Mouse (Mus musculus): ENCODE measurements around the gene Opn3. TPM values are rescaled to one million over a fixed set of nuclear protein-coding genes. Genes with fewer than 3 reads are reported as not detected.

Gene Opn3
- polyA plus RNA-seq, 1 experiment from 2014 or later: 7.7 TPM

- Histone ChIP-seq H3K27me3 (no peaks in the 10 kb centered on the region), H3K9me3 (no peaks in the 10 kb centered on the region), H3K4me2 (no peak overlapping the region), H3K36me3 (replicated peaks) (peaks cover 8% of the 10 kb centered on the region; the same call in 1 of the 2 replicates), H3K4me1 (peaks cover 10% of the 10 kb centered on the region), H3K4me3 (replicated peaks) (no peak overlapping the region), H3K9ac (no peak overlapping the region), H3K27ac (no peak overlapping the region)
- 90% methylated on average over 6 of the region's 6 CpGs for WGBS
- no peak for ATAC-seq (ENCODE audit: low FRiP score)
Observed at GRCm38 (mm10) chr1:175623656-175624055, 68.9 kb downstream of the Opn3 start.

DNA sequence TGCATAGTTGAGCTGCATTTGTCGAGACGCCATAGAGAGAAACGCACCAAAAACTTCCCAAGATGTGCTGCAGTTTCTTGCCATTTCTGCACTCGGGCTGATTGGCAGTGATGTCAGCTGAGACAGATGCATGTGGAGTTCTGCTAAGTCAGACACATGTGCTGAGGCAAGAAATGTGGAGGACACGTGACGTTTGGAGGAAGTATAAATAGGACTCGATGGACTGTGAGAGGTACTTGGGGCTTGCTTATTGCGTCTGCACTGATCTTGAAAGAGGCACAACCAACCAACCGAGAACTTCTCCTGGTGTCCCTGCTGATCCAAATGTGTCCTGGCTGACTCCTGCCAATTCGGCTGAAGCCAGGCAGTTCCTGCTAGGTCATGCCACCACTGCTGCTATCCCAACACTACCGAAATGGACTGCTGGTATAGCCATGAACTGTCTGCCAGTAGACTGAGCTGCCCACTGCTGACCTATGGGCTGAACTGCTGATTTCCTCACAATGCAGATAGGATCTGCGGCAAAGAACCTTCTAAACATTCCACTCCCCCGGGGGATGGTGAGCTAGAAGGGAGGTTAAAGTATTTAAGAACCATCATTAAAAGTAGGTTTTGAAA is 72.7 kb downstream of the Opn3 start, which contains the start of gene Kmo:
Gene Kmo, plus strand, starts transcription at position 568 of the 618 bp plus-strand sequence.
- 92% methylated on average over 13 of the region's 13 CpGs for WGBS
- no peaks in the 10 kb centered on the region for H3K9me3 ChIP-seq
- H3K4me1 ChIP-seq: peaks cover 9% of the 10 kb centered on the region
- no peak within 1 kb of the TSS for H3K4me2 ChIP-seq
- H3K4me3 ChIP-seq (replicated peaks): no peak within 1 kb of the TSS
- no peaks in the 10 kb centered on the region for H3K27me3 ChIP-seq
- no peak within 1 kb of the TSS for H3K27ac ChIP-seq
- no peak within 1 kb of the TSS for H3K9ac ChIP-seq
- peaks cover 38% of the 10 kb centered on the region for H3K36me3 ChIP-seq (replicated peaks)
- ATAC-seq (ENCODE audit: low FRiP score): no peak

DNA sequence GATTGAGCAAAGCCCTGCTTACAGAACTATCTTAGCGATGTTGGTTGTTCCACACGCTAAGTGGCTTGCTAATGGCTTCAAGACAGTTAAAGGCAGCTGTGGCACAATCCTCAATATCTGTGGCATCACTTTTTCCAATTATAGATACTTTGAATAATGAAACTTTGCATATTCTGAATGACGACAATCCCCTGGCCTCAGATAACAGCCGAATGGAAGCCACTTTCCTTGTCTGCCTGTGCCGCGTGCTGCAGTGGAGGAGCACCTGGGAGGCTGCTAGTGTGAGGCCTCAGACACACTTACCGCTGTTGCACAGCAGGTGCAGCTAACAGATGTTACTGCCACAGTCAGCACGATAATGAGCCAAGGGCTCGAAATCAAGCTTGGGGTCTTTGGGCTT is 77.6 kb downstream of the Opn3 start:
- H3K27ac ChIP-seq: no peak overlapping the region
- H3K4me1 ChIP-seq: no peaks in the 10 kb centered on the region
- peaks cover 66% of the 10 kb centered on the region for H3K36me3 ChIP-seq (replicated peaks)
- H3K4me2 ChIP-seq: no peak overlapping the region
- ATAC-seq (ENCODE audit: low FRiP score): no peak
- no peak overlapping the region for H3K4me3 ChIP-seq (replicated peaks)
- H3K9ac ChIP-seq: no peak overlapping the region
- H3K27me3 ChIP-seq: no peaks in the 10 kb centered on the region
- no peaks in the 10 kb centered on the region for H3K9me3 ChIP-seq
- 94% methylated on average over 9 of the region's 9 CpGs for WGBS

Other genes with a start within 250 kb of the Opn3 start
- 6.6 and 7.2 TPM in 2 replicates for gene Rgs7, start 200.3 kb downstream of the Opn3 start, polyA plus RNA-seq (2016; fragmentation: Nextera tagmentation; extraction: Ambion mirVana)
- 0.09 TPM in 1 of 2 replicates, not detected in the other for gene Kmo, start 72.4 kb downstream of the Opn3 start, polyA plus RNA-seq (2016; fragmentation: Nextera tagmentation; extraction: Ambion mirVana)
- gene Fh1, start 67.1 kb downstream of the Opn3 start, polyA plus RNA-seq (2016; fragmentation: Nextera tagmentation; extraction: Ambion mirVana): 77.1 and 79.8 TPM in 2 replicates
- gene Chml, start 125 bp upstream of the Opn3 start, polyA plus RNA-seq (2016; fragmentation: Nextera tagmentation; extraction: Ambion mirVana): 6.2 and 6.5 TPM in 2 replicates
- not detected in 2 replicates for gene Wdr64, start 5.8 kb upstream of the Opn3 start, polyA plus RNA-seq (2016; fragmentation: Nextera tagmentation; extraction: Ambion mirVana)
- gene Exo1, start 187.8 kb upstream of the Opn3 start, polyA plus RNA-seq (2016; fragmentation: Nextera tagmentation; extraction: Ambion mirVana): 107 and 113 TPM in 2 replicates
- gene Gm38100, start 227.6 kb upstream of the Opn3 start, polyA plus RNA-seq (2016; fragmentation: Nextera tagmentation; extraction: Ambion mirVana): 0.10 and 0.51 TPM in 2 replicates